Mouse (Mus musculus) heart, adult 2 months (tissue): ENCODE measurements around the gene Tnip1.

Source experiments
- CTCF ChIP-seq: fragments of 200-600 bp; IDR thresholded peaks from 2 replicates; pipeline ENCODE4 v1.8.1; 2022; ENCODE audit warnings: antibody characterized with exemption, mild to moderate bottlenecking, moderate library complexity
- EP300 ChIP-seq: fragments of 200-500 bp; IDR thresholded peaks from 2 replicates; pipeline ENCODE4 v1.6.1; 2011; ENCODE audit warnings: low read depth, low read length, control low read depth; ENCODE audit not compliant: insufficient read depth
- POLR2A ChIP-seq: fragments of 200-500 bp; IDR thresholded peaks from 2 replicates; pipeline ENCODE4 v1.6.1; 2011; ENCODE audit warnings: mild to moderate bottlenecking, low read depth, low read length, control low read depth; ENCODE audit not compliant: insufficient read depth

GRCm38 (mm10) chr11:54922488-54922887, 40.2 kb downstream of the Tnip1 start:
- TF ChIP-seq CTCF, result no peak
- no peak for TF ChIP-seq POLR2A
- no peak for TF ChIP-seq EP300
